Mouse (Mus musculus) liver, postnatal 0 days (tissue): ENCODE data around the gene Npm3.

Experiments used
- CTCF ChIP-seq: sonication (generic); IDR thresholded peaks from 2 replicates; pipeline ENCODE4 v1.5.1; 2016; ENCODE audit warnings: antibody characterized with exemption, low read depth
- EP300 ChIP-seq: IDR thresholded peaks from 2 replicates; pipeline ENCODE4 v1.6.1; 2016; ENCODE audit warnings: antibody characterized with exemption, low read depth, mild to moderate bottlenecking

DNA sequence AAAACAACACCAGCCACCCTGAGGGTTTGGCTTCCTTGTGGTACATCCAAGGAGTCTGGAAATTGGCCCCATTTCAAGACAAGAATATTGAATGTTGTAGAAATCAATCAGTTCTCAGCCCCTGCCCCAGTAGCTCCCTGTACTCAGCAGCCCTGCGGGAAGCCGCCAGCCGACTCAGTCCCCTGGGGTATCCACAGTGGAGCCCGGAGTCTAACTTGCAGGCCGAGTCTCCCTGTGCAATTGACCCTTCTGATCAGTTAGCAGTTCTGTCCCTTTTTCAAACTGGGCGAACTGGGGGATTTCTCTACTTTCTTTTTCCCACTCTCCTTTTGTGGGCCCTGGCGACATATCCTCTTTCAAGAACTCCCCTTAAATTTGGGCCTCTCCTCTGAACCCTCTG lies 8.6 kb downstream of the Npm3 start:
- TF ChIP-seq CTCF: no peak
- no peak for TF ChIP-seq EP300
